Mouse (Mus musculus) ES-Bruce4 (cell line): ENCODE data around the gene 1700011L22Rik. TPM values are rescaled to one million over a fixed set of nuclear protein-coding genes. Genes with fewer than 3 reads are reported as not detected.

Experiments used
- H3K27ac ChIP-seq: 2 replicates; pipeline ENCODE4 v1.5.1; 2012; ENCODE audit warnings: low read length, inconsistent platforms; ENCODE audit not compliant: insufficient read depth
- H3K27me3 ChIP-seq: 2 replicates; pipeline ENCODE4 v1.6.1; 2012; ENCODE audit warnings: mild to moderate bottlenecking, low read length, inconsistent platforms; ENCODE audit not compliant: control insufficient read depth, poor library complexity, insufficient read depth, severe bottlenecking
- H3K36me3 ChIP-seq: 2 replicates; pipeline ENCODE4 v1.6.1; 2012; ENCODE audit warnings: inconsistent platforms, mild to moderate bottlenecking, low read length, moderate library complexity; ENCODE audit not compliant: control insufficient read depth, poor library complexity, insufficient read depth, severe bottlenecking
- H3K4me1 ChIP-seq: one replicate; pipeline ENCODE4 v1.8.1; 2011; ENCODE audit warnings: low read length; ENCODE audit not compliant: control insufficient read depth, insufficient read depth
- H3K4me3 ChIP-seq: 2 replicates; pipeline ENCODE4 v1.5.1; 2011; ENCODE audit warnings: low read depth, mild to moderate bottlenecking, low read length
- H3K9ac ChIP-seq: 2 replicates; pipeline ENCODE4 v1.6.1; 2012; ENCODE audit warnings: low read depth, mild to moderate bottlenecking, inconsistent platforms; ENCODE audit not compliant: poor library complexity, severe bottlenecking
- H3K9me3 ChIP-seq: replicated peaks from 2 replicates; pipeline ENCODE4 v1.6.1; 2012; ENCODE audit warnings: mild to moderate bottlenecking, low read length, inconsistent platforms; ENCODE audit not compliant: control insufficient read depth, poor library complexity, insufficient read depth, severe bottlenecking
- CTCF ChIP-seq: IDR thresholded peaks from one replicate; pipeline ENCODE4 v1.8.1; 2011; ENCODE audit warnings: low read depth, low read length
- EP300 ChIP-seq: IDR thresholded peaks from 2 replicates; pipeline ENCODE4 v1.6.1; 2011; ENCODE audit warnings: low read depth, low read length; ENCODE audit not compliant: insufficient read depth
- POLR2A ChIP-seq: IDR thresholded peaks from one replicate; pipeline ENCODE4 v1.8.1; 2011; ENCODE audit warnings: low read length; ENCODE audit not compliant: insufficient read depth
- polyA plus RNA-seq: library from polyadenylated mRNA; stranded (reverse); fragments of >200 nt; gene quantifications from 2 replicates; pipeline ENCODE4 v1.2.4, GENCODE M21; 2011; ENCODE audit warnings: low read depth; ENCODE audit not compliant: missing spikeins, insufficient read depth, insufficient read length

Gene 1700011L22Rik
- polyA plus RNA-seq, 1 experiment, result not detected

- no peak overlapping the region for H3K9ac ChIP-seq
- no peaks in the 10 kb centered on the region for H3K36me3 ChIP-seq
- no peak for TF ChIP-seq EP300
- H3K4me1 ChIP-seq, result no peaks in the 10 kb centered on the region
- no peaks in the 10 kb centered on the region; the same call in 1 of the 2 replicates for H3K27me3 ChIP-seq
- no peak overlapping the region for H3K27ac ChIP-seq
- H3K9me3 ChIP-seq, result peaks cover 9% of the 10 kb centered on the region
- no peak overlapping the region for H3K4me3 ChIP-seq
Observed at GRCm38 (mm10) chr8:79222106-79222751, 26.1 kb downstream of the 1700011L22Rik start.

- no peak for TF ChIP-seq EP300
- TF ChIP-seq CTCF, result no peak
- TF ChIP-seq POLR2A, result no peak
- Histone ChIP-seq H3K36me3 (no peaks in the 10 kb centered on the region), H3K4me3 (no peak overlapping the region), H3K27ac (no peak overlapping the region), H3K9me3 (peaks cover 16% of the 10 kb centered on the region), H3K27me3 (no peaks in the 10 kb centered on the region), H3K4me1 (peaks cover 2% of the 10 kb centered on the region), H3K9ac (no peak overlapping the region)
Observed at GRCm38 (mm10) chr8:79211630-79212029, 36.7 kb downstream of the 1700011L22Rik start.

- Histone ChIP-seq H3K9ac (peak overlapping the region; percentile 83), H3K9me3 (peaks cover 14% of the 10 kb centered on the region), H3K4me3 (peak overlapping the region; percentile 51), H3K27me3 (no peaks in the 10 kb centered on the region), H3K36me3 (no peaks in the 10 kb centered on the region), H3K4me1 (peaks cover 2% of the 10 kb centered on the region), H3K27ac (no peak overlapping the region)
- TF ChIP-seq EP300 (no peak), POLR2A (no peak), CTCF (no peak)
Observed at GRCm38 (mm10) chr8:79209641-79210358, 38.6 kb downstream of the 1700011L22Rik start.

- Histone ChIP-seq H3K27ac (no peak overlapping the region), H3K4me1 (peaks cover 2% of the 10 kb centered on the region), H3K4me3 (no peak overlapping the region; the same call in 1 of the 2 replicates)
Observed at GRCm38 (mm10) chr8:79208691-79209640, 39.4 kb downstream of the 1700011L22Rik start.

GRCm38 (mm10) chr8:79208181-79208580 lies 40.2 kb downstream of the 1700011L22Rik start:
- Histone ChIP-seq H3K4me3 (no peak overlapping the region), H3K27me3 (no peaks in the 10 kb centered on the region), H3K27ac (no peak overlapping the region), H3K9ac (no peak overlapping the region), H3K9me3 (no peaks in the 10 kb centered on the region), H3K36me3 (no peaks in the 10 kb centered on the region), H3K4me1 (peaks cover 2% of the 10 kb centered on the region)
- no peak for TF ChIP-seq POLR2A
- no peak for TF ChIP-seq CTCF
- no peak for TF ChIP-seq EP300

More at GRCm38 (mm10) chr8:79208691-79209640, 39.4 kb downstream of the 1700011L22Rik start:
- no peaks in the 10 kb centered on the region for H3K27me3 ChIP-seq
- peaks cover 6% of the 10 kb centered on the region for H3K9me3 ChIP-seq
- peak overlapping the region; percentile 83 for H3K9ac ChIP-seq
- TF ChIP-seq POLR2A, result no peak
- TF ChIP-seq CTCF, result no peak
- TF ChIP-seq EP300, result no peak
- H3K36me3 ChIP-seq, result no peaks in the 10 kb centered on the region
